Mouse (Mus musculus) right cerebral cortex, adult 2 months (tissue): ENCODE data around the gene Slc1a1.

Experiments used
- DNase-seq, 2 experiments: peaks; one replicate each; pipeline ENCODE4 v3.0.0; 2021 to 2022; ENCODE audit warnings: low spot score in 2 of 2

Slc1a1 gene

DNA sequence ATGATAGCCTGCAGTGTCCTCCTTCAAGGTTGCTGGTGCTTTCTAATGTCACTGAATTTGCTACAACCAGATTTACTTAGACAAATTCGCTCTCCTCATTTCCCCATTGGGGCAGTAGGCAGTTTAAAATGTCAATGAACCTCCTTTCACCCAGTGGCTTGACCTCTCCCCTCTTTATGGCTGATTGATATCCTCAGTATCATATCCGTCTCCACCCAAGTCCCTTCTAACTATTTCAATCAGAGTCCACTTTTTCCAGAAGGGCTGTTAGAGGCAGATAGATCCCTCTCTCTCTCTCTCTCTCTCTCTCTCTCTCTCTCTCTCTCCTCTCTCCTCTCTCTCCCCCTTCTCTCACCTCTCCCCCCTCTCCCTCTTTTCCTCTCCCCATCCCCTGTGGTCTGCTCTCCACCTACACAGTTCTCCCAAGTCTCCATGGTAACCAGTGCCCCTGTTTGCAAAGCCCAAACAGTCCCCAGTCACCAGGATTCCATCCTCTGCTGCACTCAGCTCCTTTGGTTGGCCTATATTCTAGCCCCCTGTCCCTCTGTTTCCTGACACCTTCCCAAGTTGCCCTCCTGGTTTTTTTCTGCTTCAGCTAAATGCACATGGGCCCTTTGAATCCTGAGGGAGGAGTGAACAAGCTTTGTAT is 80.9 kb downstream of the Slc1a1 start:
- no peak for DNase-seq

DNA sequence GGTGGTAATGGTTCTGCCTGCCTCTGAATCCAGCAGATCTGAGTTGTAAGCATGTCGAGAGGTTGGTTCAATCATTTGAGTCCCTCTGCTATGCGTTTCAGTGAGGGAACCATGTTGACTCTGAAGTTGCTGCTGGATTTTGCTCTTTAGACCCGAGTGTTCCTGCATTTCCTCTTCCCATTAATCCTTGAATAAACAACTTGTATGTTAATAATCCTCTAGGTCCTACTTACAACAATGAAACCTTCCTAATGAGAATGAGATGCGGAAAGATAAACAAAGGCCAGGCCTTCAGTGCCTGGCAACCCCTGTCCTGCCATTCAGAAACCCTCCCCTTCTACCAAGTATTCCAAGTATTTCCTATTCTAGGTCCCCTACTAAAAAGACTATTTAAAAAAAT is 81.6 kb downstream of the Slc1a1 start:
- no peak for DNase-seq

DNA sequence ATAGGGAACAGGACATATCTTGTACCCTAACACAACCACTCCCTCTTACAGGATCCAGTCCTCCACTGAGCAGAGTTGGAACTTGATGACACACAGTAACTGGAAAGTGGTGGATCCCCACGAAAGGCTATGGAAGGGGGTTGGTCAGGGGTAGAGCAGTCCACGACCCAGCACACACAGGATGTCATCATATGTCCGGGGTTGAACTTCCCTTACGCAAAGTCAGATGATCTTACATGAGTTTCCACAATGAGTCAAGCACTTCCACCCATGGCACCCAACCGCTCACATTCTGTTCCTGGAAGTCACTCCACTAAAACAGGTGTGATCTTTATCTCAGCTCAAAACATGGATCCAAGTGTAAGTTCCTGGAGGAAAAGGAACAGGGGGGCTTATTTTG is 83.0 kb downstream of the Slc1a1 start:
- no peak for DNase-seq

DNA sequence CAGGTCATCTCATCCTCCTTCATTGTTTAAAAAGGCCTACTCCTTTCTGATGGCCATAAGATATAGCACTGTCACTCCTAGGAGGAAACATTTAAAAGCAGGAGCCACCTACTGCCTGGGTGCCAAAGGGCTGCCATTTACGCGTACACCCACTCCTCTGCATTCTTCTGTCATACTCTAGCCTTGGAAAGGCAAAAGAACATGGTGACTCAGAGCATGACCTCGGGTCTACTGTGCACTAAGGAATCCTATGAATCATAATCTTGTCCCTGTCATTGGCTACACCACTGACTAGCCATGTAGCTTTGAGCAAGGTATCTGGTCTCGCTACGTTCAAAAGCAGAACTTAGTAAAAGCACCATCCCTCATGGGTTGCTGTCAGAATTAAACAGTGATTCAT is 91.5 kb downstream of the Slc1a1 start:
- no peak for DNase-seq

DNA sequence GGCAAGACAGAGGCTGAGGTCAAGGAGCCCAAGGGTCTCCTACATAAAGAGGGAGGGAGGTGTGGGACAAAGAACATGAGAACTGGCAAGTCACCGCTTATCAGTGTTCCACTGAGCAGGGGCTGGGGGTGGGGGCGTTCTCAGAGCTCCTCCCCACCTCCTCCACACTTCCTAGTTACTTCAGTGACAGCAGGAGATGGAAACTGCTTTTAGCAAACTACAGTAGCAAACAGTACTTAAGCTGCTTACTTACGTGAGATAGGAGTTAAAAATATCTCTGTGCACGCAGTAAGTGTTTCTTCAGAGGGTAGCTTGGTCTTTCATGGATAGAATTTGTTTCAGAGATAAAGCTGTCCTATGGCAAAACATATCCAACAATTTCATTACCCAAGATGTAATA is 92.5 kb downstream of the Slc1a1 start:
- DNase-seq = peak; percentile 34 to 45

DNA sequence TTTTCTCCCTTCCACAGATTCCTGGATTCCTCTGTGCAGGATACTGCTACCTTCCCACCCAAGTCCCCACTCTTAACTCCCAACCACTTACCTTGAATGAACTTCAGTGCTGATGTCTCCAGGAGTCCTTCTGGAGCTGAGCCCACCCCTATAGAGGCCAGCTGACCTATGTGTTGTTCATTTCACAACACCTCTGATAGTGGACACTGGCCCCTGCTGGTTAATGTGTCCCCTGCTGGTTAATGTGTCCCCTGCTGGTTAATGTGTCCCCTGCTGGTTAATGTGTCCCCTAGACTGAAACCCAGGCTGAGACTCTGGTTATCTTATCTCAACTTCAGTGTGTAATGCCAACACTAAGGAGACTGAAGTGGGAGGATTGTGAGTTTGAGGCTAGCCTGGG is 94.2 kb downstream of the Slc1a1 start:
- no peak for DNase-seq

DNA sequence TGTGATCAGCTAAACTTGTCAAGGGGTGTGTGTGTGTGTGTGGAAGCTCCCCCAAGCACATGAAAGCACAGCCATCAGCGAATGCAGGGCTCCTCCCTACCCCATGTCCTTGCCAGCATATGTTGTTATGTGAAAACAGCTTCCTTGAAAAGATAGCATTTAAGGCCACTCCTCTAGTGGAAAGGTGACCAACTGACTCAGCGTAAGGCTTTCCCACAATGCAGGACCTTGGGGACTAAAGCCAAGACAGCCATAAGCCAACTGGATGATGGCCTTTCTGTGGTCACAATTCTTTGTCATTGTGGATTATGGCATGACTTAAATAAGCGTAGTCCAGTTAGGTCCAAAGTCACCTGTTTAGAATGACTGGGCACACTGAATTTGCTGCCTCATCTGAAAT is 100.0 kb downstream of the Slc1a1 start:
- DNase-seq = no peak

DNA sequence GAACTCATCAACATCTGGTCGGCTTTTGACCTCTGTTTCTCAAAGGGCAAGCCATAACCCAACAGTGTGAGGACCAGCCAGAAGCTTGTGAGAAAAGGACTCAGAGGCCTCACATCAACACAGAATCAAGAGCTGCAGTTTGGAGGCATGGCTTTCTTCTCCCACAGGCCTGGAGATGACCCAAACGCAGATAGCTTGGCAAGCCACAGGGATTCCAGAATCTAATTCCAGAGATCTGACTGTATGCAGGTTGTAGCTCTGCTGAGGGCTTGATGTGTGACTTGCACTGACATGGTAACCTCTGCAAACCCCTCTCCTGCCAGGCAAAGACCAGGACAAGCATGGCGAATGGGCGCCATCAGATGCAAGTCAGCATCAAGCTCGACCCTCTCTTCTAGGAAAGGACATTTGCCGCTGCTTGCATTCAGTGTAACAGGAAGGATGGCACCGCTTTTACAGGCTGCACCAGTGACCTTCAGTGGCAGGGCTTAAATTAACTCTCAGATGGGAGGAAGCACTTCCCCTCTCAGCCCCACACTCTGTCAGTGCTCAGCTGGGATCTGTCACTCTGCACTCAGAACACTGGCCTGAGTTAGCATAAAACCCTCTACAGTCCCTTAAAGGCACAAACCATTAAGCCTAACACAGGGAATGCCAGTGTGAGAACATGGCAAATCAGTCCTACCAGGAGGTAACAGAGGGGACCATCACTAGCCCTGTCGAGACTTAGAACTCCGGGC is 105.5 kb downstream of the Slc1a1 start:
- no peak for DNase-seq

DNA sequence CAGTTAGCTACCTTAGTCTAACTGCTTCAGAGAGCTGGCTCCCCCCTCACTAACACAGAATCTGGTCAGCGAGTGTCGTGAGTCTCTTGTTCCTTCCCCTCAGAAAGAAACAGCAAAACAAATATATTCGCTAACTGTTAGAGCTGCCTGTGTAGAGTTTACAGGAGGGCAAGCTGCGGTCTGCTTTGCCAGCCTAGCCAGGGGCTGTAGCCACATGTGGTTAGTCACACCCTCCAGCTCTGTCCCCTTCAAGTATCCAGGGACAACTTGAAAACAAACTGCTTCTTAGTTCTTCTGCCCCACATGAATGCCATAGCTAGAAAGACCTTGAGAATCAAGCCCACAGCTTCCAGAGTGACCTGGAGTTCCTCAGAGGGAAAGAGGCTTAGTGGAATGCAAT is 106.4 kb downstream of the Slc1a1 start:
- no peak for DNase-seq

DNA sequence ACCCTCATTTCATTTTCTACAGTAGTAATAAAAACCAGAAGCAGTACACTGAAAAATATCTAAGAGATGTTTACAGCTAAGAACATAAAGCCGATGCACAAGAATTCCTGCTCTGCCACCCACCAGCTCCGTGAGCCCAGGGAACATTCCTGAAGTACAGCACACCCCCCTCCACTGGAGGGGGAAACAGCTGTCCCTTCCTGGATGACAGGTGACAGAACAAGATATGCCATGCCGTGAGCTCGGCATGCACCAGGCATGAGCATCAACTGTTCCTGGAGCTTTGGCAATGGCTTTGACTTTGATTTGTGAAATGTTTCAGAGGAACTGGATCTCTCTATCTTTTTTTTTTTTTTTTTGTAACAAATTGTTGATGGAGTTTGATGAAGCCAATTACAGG is 111.9 kb downstream of the Slc1a1 start:
- DNase-seq = peak; percentile 26 to 45

DNA sequence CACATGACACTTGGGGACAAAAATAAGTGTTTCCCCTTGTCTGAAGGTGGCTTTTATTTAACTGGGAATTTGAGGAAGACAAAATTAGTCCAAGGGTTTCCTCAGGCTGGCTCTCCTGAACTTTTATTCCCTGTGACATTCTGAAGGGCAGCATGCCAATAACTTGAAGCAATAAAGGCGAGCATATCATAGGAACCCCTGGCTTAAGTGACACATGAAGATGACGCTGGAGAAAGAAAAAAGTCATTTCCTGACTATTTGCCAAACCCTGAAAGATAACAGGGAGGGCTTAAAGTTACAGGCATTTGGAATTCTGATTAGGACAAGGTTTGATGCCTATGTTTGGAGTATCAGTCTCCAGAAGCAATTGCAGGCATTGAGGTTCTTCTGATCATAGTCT is 112.5 kb downstream of the Slc1a1 start:
- no peak for DNase-seq

DNA sequence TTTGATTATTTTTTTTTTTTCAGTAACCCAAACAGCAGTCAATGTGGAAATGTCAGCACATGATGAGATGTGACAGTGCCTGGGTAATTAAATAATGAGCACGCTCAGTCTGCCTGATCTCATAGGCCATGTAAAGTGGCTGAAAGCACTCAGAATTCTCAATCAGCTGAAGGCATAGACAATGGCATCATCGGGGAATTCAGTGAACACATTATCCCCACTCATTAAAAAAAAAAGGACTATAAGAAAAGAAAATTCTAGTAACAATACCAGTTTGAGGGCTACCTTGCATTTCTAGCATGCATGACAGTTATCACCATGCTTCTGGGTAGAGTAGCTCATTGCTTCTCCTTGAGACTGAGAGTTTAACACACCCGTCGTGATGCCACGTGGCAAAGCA is 116.4 kb downstream of the Slc1a1 start:
- DNase-seq = no peak

DNA sequence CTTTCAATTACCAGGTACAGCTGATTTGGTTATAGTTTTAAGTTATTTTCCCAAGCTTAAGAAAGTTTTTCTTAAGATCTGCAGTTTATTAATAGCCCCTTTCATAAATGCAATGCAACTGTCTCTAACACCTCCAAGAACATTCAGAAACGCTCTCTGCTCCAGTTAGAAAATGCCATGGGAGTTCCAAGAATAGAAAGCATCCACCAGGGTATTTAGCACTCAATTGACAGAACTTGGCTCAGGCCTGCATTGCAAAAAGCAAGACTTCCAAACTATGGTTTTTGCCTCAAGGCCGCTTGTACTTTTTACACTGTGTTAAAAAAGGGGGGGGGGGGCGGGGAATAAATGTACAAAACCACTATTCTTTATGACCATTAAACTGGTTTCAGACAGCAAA is 128.3 kb downstream of the Slc1a1 start:
- DNase-seq = peak in 1 of 2 experiments; percentile 48

DNA sequence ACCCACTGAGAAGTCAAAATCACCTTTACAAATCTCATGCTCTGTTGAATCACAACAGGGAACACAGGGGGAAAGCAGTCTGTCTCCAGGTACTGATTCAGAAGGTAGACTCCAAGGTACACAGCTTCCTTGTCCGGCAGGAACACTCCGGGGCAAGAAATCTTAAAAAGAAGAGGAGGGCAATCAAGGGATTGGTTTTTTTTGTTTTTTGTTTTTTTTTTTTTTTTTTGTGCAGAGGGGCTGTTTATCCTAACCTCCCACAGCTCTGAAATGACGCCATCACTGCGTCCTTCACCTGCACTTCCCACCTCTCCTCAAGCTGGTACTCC is 128.6 kb downstream of the Slc1a1 start:
- no peak for DNase-seq
